Mouse (Mus musculus): ENCODE data around the gene Limd1. TPM values are rescaled to one million over a fixed set of nuclear protein-coding genes. Genes with fewer than 3 reads are reported as not detected.

Gene Limd1
- total and polyA plus RNA-seq, 2 experiments from 2014 or later: 11.1 to 30.3 TPM

- Histone ChIP-seq H3K36me3 (ENCODE audit: insufficient read depth, low read length) (no peaks in the 10 kb centered on the region), H3K4me1 (ENCODE audit: insufficient read depth, low read length) (no peaks in the 10 kb centered on the region), H3K4me2 (ENCODE audit: low read depth, low read length) (no peak overlapping the region), H3K27ac (no peak overlapping the region), H3K27me3 (ENCODE audit: insufficient read depth, low read length) (no peaks in the 10 kb centered on the region), H3K9me3 (ENCODE audit: low read length) (no peaks in the 10 kb centered on the region), H3K4me3 (ENCODE audit: low read length) (no peak overlapping the region), H3K9ac (replicated peaks; ENCODE audit: low read length) (no peak overlapping the region)
- WGBS: 72% methylated on average over 5 of the region's 5 CpGs
- DNase-seq (ENCODE audit: low spot score) (no peak), ATAC-seq (no peak)
- TF ChIP-seq CTCF (IDR thresholded peaks at IDR 0.05; ENCODE audit: low read depth): no peak
Observed at GRCm38 (mm10) chr9:123468406-123469085, 10.0 kb upstream of the Limd1 start.

GRCm38 (mm10) chr9:123469087-123469486 is 9.4 kb upstream of the Limd1 start:
- H3K27me3 ChIP-seq (ENCODE audit: insufficient read depth, low read length): no peaks in the 10 kb centered on the region
- no peak overlapping the region for H3K4me3 ChIP-seq (ENCODE audit: low read length)
- TF ChIP-seq CTCF (IDR thresholded peaks at IDR 0.05; ENCODE audit: low read depth): no peak
- H3K9ac ChIP-seq (replicated peaks; ENCODE audit: low read length): no peak overlapping the region
- DNase-seq (ENCODE audit: low spot score) (no peak), ATAC-seq (no peak)
- H3K27ac ChIP-seq: no peak overlapping the region
- no peaks in the 10 kb centered on the region for H3K9me3 ChIP-seq (ENCODE audit: low read length)
- no peaks in the 10 kb centered on the region for H3K4me1 ChIP-seq (ENCODE audit: insufficient read depth, low read length)
- H3K36me3 ChIP-seq (ENCODE audit: insufficient read depth, low read length): no peaks in the 10 kb centered on the region
- H3K4me2 ChIP-seq (ENCODE audit: low read depth, low read length): no peak overlapping the region

- peak; percentile 64 for ATAC-seq
- Histone ChIP-seq H3K4me2 (ENCODE audit: low read depth, low read length) (no peak overlapping the region), H3K9ac (replicated peaks; ENCODE audit: low read length) (no peak overlapping the region), H3K27ac (no peak overlapping the region), H3K27me3 (ENCODE audit: insufficient read depth, low read length) (no peaks in the 10 kb centered on the region), H3K9me3 (ENCODE audit: low read length) (no peaks in the 10 kb centered on the region), H3K4me1 (ENCODE audit: insufficient read depth, low read length) (no peaks in the 10 kb centered on the region), H3K4me3 (ENCODE audit: low read length) (no peak overlapping the region), H3K36me3 (ENCODE audit: insufficient read depth, low read length) (no peaks in the 10 kb centered on the region)
- no peak for DNase-seq (ENCODE audit: low spot score)
- no peak for TF ChIP-seq CTCF (IDR thresholded peaks at IDR 0.05; ENCODE audit: low read depth)
Observed at GRCm38 (mm10) chr9:123473377-123473776, 5.1 kb upstream of the Limd1 start.

- Histone ChIP-seq H3K9ac (replicated peaks; ENCODE audit: low read length) (no peak overlapping the region), H3K27ac (no peak overlapping the region), H3K27me3 (ENCODE audit: insufficient read depth, low read length) (no peaks in the 10 kb centered on the region), H3K4me1 (ENCODE audit: insufficient read depth, low read length) (0 out of 2 replicates have a peak, but pooled peaks cover 4% of the 10 kb centered on the region), H3K36me3 (ENCODE audit: insufficient read depth, low read length) (no peaks in the 10 kb centered on the region), H3K9me3 (ENCODE audit: low read length) (no peaks in the 10 kb centered on the region), H3K4me2 (ENCODE audit: low read depth, low read length) (no peak overlapping the region), H3K4me3 (ENCODE audit: low read length) (no peak overlapping the region)
- TF ChIP-seq CTCF (IDR thresholded peaks at IDR 0.05; ENCODE audit: low read depth): no peak
- 75% methylated on average over 1 of the region's 1 CpGs for WGBS
- no peak for DNase-seq (ENCODE audit: low spot score)
- no peak for ATAC-seq
Observed at GRCm38 (mm10) chr9:123475569-123475968, 2.9 kb upstream of the Limd1 start.

GRCm38 (mm10) chr9:123478031-123478585 is 398 bp upstream of the Limd1 start:
- DNase-seq (ENCODE audit: low spot score): peak; percentile 6
- Histone ChIP-seq H3K4me1 (ENCODE audit: insufficient read depth, low read length) (0 out of 2 replicates have a peak, but pooled peaks cover 4% of the 10 kb centered on the region), H3K9ac (replicated peaks; ENCODE audit: low read length) (0 out of 2 replicates have a peak overlapping the region, but pooled peaks have one; percentile 21), H3K9me3 (ENCODE audit: low read length) (no peaks in the 10 kb centered on the region), H3K36me3 (ENCODE audit: insufficient read depth, low read length) (no peaks in the 10 kb centered on the region), H3K27me3 (ENCODE audit: insufficient read depth, low read length) (no peaks in the 10 kb centered on the region), H3K27ac (no peak overlapping the region; the same call in 1 of the 2 replicates), H3K4me2 (ENCODE audit: low read depth, low read length) (peak overlapping the region; percentile 65), H3K4me3 (ENCODE audit: low read length) (peak overlapping the region; percentile 59)
- TF ChIP-seq CTCF (IDR thresholded peaks at IDR 0.05; ENCODE audit: low read depth): peak; percentile 52
- ATAC-seq: peak; percentile 81
- WGBS: under 1% methylated on average over 26 of the region's 29 CpGs

- Histone ChIP-seq H3K9me3 (ENCODE audit: low read length) (no peaks in the 10 kb centered on the region), H3K4me3 (ENCODE audit: low read length) (peak overlapping the region; percentile 59), H3K9ac (replicated peaks; ENCODE audit: low read length) (peak overlapping the region; percentile 51; the same call in 1 of the 2 replicates), H3K4me1 (ENCODE audit: insufficient read depth, low read length) (0 out of 2 replicates have a peak, but pooled peaks cover 4% of the 10 kb centered on the region), H3K27me3 (ENCODE audit: insufficient read depth, low read length) (no peaks in the 10 kb centered on the region), H3K36me3 (ENCODE audit: insufficient read depth, low read length) (no peaks in the 10 kb centered on the region), H3K27ac (peak overlapping the region; percentile 60; the same call in 1 of the 2 replicates), H3K4me2 (ENCODE audit: low read depth, low read length) (peak overlapping the region; percentile 65)
- DNase-seq (ENCODE audit: low spot score) (peak; percentile 13), ATAC-seq (0 out of 2 replicates have a peak, but pooled peaks have one; percentile 31)
- no peak for TF ChIP-seq CTCF (IDR thresholded peaks at IDR 0.05; ENCODE audit: low read depth)
- WGBS: 22% methylated on average over 17 of the region's 17 CpGs
Observed at GRCm38 (mm10) chr9:123479196-123479669, 727 bp downstream of the Limd1 start.

Measured in hindbrain, postnatal 0 days (tissue).